Mouse (Mus musculus): ENCODE data around the gene Ift140. TPM values are rescaled to one million over a fixed set of nuclear protein-coding genes. Genes with fewer than 3 reads are reported as not detected.

Gene Ift140
- polyA plus RNA-seq, 1 experiment from 2014 or later = 26.5 TPM

DNA sequence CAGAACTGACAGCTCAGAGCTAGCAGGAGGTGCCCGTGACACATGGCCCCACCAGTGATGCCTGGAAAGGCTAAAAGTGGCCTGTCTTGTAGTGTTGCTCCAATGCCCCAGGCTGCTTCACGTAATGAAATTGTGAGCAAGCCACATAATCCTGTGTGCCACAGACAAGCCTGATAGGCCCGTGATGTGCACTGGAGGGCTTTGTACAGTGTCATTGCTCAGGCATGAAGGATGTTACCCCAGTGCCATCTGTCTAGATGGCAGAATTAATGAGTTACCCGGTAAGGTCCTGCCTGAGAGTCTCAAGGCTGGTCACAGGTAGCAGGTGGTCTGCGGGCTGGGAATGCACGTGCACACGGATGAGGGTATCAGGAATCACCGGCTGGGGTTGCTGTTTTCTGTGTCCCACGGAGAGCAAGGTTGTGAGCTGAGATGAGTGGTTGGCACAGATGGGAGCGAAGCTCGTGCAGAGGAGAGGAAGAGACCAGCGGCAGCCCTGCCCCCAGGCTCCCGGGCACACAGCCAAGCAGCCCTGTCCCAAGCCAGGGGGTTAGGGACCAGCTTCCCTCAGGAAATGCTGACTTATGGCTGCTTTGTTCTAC lies 62.0 kb downstream of the Ift140 start:
- Histone ChIP-seq H3K9ac (replicated peaks) (peak overlapping the region; percentile 23; the same call in 1 of the 2 replicates), H3K27ac (0 out of 2 replicates have a peak overlapping the region, but pooled peaks have one; percentile 18), H3K27me3 (no peaks in the 10 kb centered on the region), H3K9me3 (no peaks in the 10 kb centered on the region), H3K4me3 (replicated peaks) (no peak overlapping the region), H3K36me3 (peaks cover 20% of the 10 kb centered on the region), H3K4me1 (replicated peaks) (peaks cover 32% of the 10 kb centered on the region), H3K4me2 (no peak overlapping the region)
- WGBS = 78% methylated on average over 13 of the region's 13 CpGs
- no peak for ATAC-seq (ENCODE audit: insufficient number of reproducible peaks, insufficient read depth, low FRiP score, low TSS enrichment, low read depth)

DNA sequence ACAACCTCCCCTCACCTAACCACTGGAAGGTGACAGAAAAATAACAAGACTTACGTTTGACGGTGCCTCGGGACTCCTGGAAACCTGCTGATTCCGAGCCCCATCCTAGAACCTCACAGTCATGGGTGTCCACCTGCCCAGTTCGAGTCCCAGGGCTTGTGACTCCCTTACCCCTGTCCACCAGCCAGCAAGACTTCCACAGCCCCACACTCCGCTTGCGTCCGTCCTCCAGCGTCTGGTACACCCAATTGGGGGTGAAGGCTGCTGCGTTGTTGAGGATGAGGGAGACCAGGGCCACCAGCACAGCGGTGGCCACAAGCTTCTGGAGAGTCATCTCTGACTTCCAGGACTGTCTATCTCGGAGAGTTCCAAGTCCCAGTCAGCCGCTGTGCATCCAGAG lies 64.3 kb downstream of the Ift140 start:
- no peaks in the 10 kb centered on the region for H3K9me3 ChIP-seq
- WGBS = 90% methylated on average over 13 of the region's 13 CpGs
- no peaks in the 10 kb centered on the region for H3K27me3 ChIP-seq
- H3K4me2 ChIP-seq = no peak overlapping the region
- H3K27ac ChIP-seq = peak overlapping the region; percentile 70
- peaks cover 54% of the 10 kb centered on the region for H3K4me1 ChIP-seq (replicated peaks)
- ATAC-seq (ENCODE audit: insufficient number of reproducible peaks, insufficient read depth, low FRiP score, low TSS enrichment, low read depth) = no peak
- 0 out of 2 replicates have a peak overlapping the region, but pooled peaks have one; percentile 31 for H3K9ac ChIP-seq (replicated peaks)
- peak overlapping the region; percentile 20 for H3K4me3 ChIP-seq (replicated peaks)
- H3K36me3 ChIP-seq = peaks cover 20% of the 10 kb centered on the region

DNA sequence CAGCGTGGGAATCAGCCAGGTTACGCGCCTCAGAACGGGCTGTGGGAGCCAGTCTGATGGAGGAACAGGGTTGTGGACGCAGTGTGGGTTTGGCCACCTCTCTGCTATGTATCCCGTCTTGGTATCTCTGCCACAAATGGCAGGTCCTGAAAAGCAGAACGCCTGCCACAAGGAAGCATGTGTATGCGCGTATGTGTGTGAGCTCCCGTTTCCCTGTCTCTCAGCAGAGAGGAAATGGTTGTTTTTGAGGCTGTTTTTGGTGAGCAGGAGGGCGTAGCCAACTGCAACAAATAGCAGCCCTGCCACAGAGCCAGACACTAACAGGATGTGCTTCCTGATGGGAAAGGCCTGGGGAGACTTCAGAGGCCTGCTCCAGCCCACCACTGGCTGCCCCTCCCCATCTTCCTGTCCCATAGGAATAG lies 65.1 kb downstream of the Ift140 start:
- WGBS = 54% methylated on average over 11 of the region's 11 CpGs
- peaks cover 20% of the 10 kb centered on the region for H3K36me3 ChIP-seq
- H3K9ac ChIP-seq (replicated peaks) = no peak overlapping the region; the same call in 1 of the 2 replicates
- no peaks in the 10 kb centered on the region for H3K27me3 ChIP-seq
- H3K27ac ChIP-seq = peak overlapping the region; percentile 70
- H3K4me1 ChIP-seq (replicated peaks) = peaks cover 61% of the 10 kb centered on the region
- H3K9me3 ChIP-seq = no peaks in the 10 kb centered on the region
- no peak for ATAC-seq (ENCODE audit: insufficient number of reproducible peaks, insufficient read depth, low FRiP score, low TSS enrichment, low read depth)
- H3K4me3 ChIP-seq (replicated peaks) = peak overlapping the region; percentile 20; the same call in 1 of the 2 replicates
- no peak overlapping the region for H3K4me2 ChIP-seq

DNA sequence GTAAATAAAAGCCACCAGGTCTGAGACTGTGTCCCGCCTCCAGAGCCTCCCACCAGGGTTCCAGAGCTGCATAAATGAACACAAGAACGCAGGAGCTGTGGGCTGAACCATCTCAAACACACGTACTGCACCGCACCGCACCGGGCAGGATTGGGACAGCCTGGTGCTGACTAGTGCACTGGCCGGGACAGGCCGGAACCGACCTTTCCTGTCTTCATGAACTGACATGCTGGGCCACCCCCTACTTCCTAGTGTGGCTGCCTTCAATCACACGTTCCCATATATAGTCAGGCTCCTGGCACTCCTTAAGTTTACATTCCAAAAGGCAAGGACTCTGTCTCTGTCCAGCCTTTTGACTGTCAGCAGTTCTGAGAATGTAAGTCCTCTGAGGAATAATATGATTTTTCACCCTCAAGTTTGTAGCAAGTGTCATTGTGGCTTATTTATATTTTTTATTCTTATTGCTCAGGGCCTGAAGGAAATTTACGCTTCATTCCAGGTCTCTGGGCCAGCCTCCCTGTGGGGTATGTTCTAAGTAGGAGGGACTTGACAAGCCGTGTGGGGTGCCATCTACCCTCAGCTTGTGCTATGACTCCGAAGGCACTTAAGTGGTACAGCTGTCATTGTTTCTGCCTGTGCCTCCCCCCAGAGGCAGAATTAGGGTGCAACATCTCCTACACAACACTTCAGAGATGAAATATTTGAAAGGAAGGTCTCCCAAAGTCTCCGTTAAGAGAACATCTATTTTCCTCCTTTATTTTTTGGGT lies 66.4 kb downstream of the Ift140 start:
- Histone ChIP-seq H3K36me3 (peaks cover 16% of the 10 kb centered on the region), H3K4me3 (replicated peaks) (no peak overlapping the region), H3K4me2 (no peak overlapping the region), H3K27ac (peak overlapping the region; percentile 98), H3K4me1 (replicated peaks) (peaks cover 61% of the 10 kb centered on the region), H3K27me3 (no peaks in the 10 kb centered on the region), H3K9ac (replicated peaks) (no peak overlapping the region), H3K9me3 (no peaks in the 10 kb centered on the region)
- 51% methylated on average over 14 of the region's 14 CpGs for WGBS
- ATAC-seq (ENCODE audit: insufficient number of reproducible peaks, insufficient read depth, low FRiP score, low TSS enrichment, low read depth) = no peak

DNA sequence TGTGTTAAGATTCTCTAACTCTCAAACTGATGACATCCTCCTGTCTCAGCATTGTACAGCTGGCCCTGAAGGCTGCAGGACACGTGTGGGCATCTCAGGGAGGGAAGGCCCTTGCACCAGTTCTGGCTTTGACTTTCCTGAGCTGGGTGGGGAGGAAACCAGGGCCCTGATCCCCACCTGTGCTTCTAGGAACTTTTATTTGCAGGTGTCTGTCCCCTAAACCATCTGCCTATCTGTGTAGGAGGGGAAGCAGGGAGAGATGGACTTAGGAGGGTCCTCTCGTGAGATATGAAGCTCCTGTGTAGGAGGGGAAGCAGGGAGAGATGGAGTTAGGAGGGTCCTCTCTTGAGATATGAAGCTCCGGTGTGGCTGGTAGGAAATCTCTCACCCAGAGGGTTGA lies 67.0 kb downstream of the Ift140 start:
- ATAC-seq (ENCODE audit: insufficient number of reproducible peaks, insufficient read depth, low FRiP score, low TSS enrichment, low read depth) = no peak; the same call in 1 of the 2 replicates
- Histone ChIP-seq H3K9ac (replicated peaks) (0 out of 2 replicates have a peak overlapping the region, but pooled peaks have one; percentile 31), H3K9me3 (no peaks in the 10 kb centered on the region), H3K36me3 (peaks cover 19% of the 10 kb centered on the region), H3K27me3 (no peaks in the 10 kb centered on the region), H3K4me3 (replicated peaks) (no peak overlapping the region), H3K4me2 (no peak overlapping the region), H3K27ac (peak overlapping the region; percentile 98), H3K4me1 (replicated peaks) (peaks cover 60% of the 10 kb centered on the region)
- 33% methylated on average over 3 of the region's 3 CpGs for WGBS

DNA sequence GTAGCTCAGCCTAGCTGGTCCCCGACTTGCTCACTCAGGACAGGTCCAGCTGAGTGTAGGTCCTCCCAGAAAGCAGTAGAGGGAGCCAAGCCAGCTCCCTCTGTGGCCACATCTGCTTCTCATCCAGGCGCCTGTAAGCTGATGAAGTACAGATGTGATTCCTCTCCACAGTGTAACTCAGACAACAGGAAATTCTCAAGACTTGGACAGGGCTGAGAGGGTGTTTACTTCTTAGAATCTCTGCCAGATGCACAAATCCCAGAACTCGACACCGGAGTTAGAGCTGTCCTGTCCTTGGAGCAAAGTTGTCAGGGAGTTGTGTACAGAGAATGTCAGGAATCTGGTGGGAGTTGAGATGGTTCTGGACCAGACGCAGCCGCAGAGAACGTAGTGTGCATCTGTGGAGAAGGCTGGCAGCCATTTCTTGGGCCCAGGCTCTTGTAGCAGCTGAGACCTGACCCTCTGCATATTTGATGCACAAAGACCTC lies 67.6 kb downstream of the Ift140 start, which contains the start of gene Tmem204:
Tmem204 (minus strand) TSS at position 148 of the 488 bp plus-strand sequence.
- 11% methylated on average over 7 of the region's 7 CpGs for WGBS
- H3K4me1 ChIP-seq (replicated peaks) = peaks cover 57% of the 10 kb centered on the region
- no peak within 1 kb of the TSS for H3K4me3 ChIP-seq (replicated peaks)
- peak; percentile 92 for ATAC-seq (ENCODE audit: insufficient number of reproducible peaks, insufficient read depth, low FRiP score, low TSS enrichment, low read depth)
- peak within 1 kb of the TSS; percentile 26 for H3K4me2 ChIP-seq
- peaks cover 25% of the 10 kb centered on the region for H3K36me3 ChIP-seq
- H3K27ac ChIP-seq = peak within 1 kb of the TSS; percentile 98
- 0 out of 2 replicates have a peak within 1 kb of the TSS, but pooled peaks have one; percentile 31 for H3K9ac ChIP-seq (replicated peaks)
- no peaks in the 10 kb centered on the region for H3K27me3 ChIP-seq
- no peaks in the 10 kb centered on the region for H3K9me3 ChIP-seq

DNA sequence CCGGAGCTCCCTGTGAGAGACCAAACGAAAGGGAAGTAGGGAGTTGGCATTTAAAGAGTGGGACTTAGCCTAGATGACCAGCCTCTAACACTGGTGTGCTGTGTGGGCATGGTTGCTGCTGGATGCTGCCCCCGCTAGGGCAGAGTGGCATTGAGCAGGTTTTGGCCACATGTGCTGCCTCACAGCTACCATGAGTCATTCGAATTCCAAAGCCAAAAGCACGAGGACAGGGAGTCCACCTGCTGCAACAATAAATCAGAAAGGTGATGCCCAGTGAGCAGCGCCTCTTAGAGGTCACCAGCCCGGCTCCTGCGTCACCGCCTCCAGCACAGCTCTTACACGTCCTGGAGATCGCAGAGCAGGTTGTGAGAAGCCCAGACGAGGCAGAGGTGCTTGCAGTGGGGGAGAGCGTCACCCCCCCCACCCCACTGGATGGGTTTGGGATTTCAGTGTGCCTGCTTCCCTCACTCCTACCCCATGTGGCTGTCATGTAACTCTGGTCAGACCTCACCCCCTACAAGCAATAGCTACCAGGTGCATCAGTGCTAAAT lies 69.0 kb downstream of the Ift140 start:
- WGBS = 58% methylated on average over 13 of the region's 13 CpGs
- ATAC-seq (ENCODE audit: insufficient number of reproducible peaks, insufficient read depth, low FRiP score, low TSS enrichment, low read depth) = no peak
- Histone ChIP-seq H3K27me3 (no peaks in the 10 kb centered on the region), H3K27ac (peak overlapping the region; percentile 98), H3K4me1 (replicated peaks) (peaks cover 57% of the 10 kb centered on the region), H3K9ac (replicated peaks) (no peak overlapping the region), H3K36me3 (peaks cover 37% of the 10 kb centered on the region), H3K4me3 (replicated peaks) (no peak overlapping the region), H3K9me3 (no peaks in the 10 kb centered on the region), H3K4me2 (no peak overlapping the region)

DNA sequence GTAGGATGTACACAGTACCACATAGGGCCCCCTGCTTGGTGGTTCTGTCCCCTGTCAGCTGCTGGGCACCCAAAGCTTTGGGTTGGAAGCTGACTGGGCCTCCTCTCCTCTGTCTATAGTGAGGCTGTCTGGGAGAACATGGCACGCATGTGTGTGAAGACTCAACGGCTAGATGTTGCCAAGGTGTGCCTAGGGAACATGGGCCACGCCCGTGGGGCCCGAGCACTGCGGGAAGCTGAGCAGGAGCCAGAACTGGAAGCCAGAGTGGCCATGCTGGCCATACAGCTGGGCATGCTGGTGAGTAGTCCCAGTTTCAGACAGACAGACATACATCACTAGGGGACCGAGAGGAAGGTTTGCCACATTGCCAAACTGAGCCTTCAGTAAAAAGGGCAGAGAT lies 70.8 kb downstream of the Ift140 start:
- Histone ChIP-seq H3K9ac (replicated peaks) (no peak overlapping the region), H3K4me3 (replicated peaks) (no peak overlapping the region), H3K4me1 (replicated peaks) (peaks cover 41% of the 10 kb centered on the region), H3K9me3 (no peaks in the 10 kb centered on the region), H3K27ac (no peak overlapping the region), H3K36me3 (peaks cover 35% of the 10 kb centered on the region), H3K4me2 (no peak overlapping the region), H3K27me3 (no peaks in the 10 kb centered on the region)
- ATAC-seq (ENCODE audit: insufficient number of reproducible peaks, insufficient read depth, low FRiP score, low TSS enrichment, low read depth) = no peak
- WGBS = 87% methylated on average over 7 of the region's 7 CpGs

DNA sequence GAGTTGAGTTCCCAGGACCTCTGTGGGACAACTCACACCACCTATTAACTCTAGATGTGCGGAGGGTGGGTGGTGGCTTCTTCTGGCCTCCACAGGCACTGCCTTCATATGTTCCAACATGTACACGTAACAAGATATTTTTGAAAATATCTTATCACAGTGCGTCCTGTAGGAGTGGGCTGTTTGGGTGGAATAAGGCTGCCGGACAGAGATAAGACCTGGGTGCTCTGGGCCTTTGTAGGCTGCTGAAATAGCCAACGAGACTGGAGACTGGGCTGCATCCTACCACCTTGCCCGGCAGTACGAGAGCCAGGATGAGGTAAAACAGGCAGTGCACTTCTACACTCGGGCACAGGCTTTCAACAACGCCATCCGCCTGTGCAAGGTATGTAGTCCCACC lies 73.3 kb downstream of the Ift140 start:
- H3K4me2 ChIP-seq = no peak overlapping the region
- no peak overlapping the region for H3K27ac ChIP-seq
- H3K4me3 ChIP-seq (replicated peaks) = no peak overlapping the region
- no peaks in the 10 kb centered on the region for H3K9me3 ChIP-seq
- peaks cover 54% of the 10 kb centered on the region for H3K36me3 ChIP-seq
- ATAC-seq (ENCODE audit: insufficient number of reproducible peaks, insufficient read depth, low FRiP score, low TSS enrichment, low read depth) = no peak
- no peak overlapping the region for H3K9ac ChIP-seq (replicated peaks)
- peaks cover 17% of the 10 kb centered on the region for H3K4me1 ChIP-seq (replicated peaks)
- 95% methylated on average over 10 of the region's 10 CpGs for WGBS
- H3K27me3 ChIP-seq = no peaks in the 10 kb centered on the region

DNA sequence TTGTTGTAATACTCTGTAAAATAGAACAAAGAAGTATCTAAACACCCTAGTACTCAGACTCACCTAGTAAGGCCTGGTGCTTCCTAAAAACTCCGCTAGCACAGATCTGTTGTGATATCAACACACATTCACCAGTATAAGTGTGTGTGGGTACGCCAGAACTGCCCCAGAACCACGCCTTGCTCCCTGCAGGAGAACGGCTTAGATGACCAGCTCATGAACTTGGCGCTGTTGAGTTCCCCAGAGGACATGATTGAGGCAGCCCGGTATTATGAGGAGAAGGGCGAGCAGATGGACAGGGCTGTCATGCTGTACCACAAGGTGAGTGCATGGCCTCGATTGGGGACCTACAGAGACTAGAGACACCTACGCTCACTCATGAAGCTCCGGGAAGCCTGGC lies 74.6 kb downstream of the Ift140 start:
- no peak for ATAC-seq (ENCODE audit: insufficient number of reproducible peaks, insufficient read depth, low FRiP score, low TSS enrichment, low read depth)
- no peak overlapping the region for H3K4me2 ChIP-seq
- H3K4me3 ChIP-seq (replicated peaks) = no peak overlapping the region
- 91% methylated on average over 10 of the region's 10 CpGs for WGBS
- no peaks in the 10 kb centered on the region for H3K27me3 ChIP-seq
- H3K9ac ChIP-seq (replicated peaks) = no peak overlapping the region
- H3K36me3 ChIP-seq = peaks cover 63% of the 10 kb centered on the region
- no peak overlapping the region for H3K27ac ChIP-seq
- H3K4me1 ChIP-seq (replicated peaks) = peaks cover 4% of the 10 kb centered on the region
- H3K9me3 ChIP-seq = no peaks in the 10 kb centered on the region

DNA sequence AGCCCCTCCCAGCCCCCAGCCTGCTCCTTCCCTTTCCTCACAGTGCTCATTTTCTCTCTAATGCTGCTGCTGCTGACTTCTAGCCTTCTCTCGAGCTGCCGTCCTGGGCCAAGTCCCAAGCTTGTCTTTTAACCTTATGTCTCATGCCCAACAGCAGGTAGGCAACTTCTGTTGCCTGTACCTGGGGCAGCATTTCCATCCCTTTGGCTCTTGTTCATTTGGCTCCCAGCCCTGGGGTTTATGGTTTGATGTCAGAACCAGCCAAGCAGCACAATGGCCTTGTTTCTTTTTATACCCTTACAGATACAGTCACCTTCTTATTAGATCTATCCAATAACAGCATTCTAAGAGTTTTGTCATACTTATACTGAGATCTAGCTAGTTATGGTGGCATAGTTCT lies 80.3 kb downstream of the Ift140 start:
- 82% methylated on average over 2 of the region's 2 CpGs for WGBS
- peaks cover 77% of the 10 kb centered on the region for H3K36me3 ChIP-seq
- no peak overlapping the region for H3K9ac ChIP-seq (replicated peaks)
- H3K9me3 ChIP-seq = no peaks in the 10 kb centered on the region
- H3K4me2 ChIP-seq = no peak overlapping the region
- H3K27me3 ChIP-seq = no peaks in the 10 kb centered on the region
- ATAC-seq (ENCODE audit: insufficient number of reproducible peaks, insufficient read depth, low FRiP score, low TSS enrichment, low read depth) = no peak
- no peaks in the 10 kb centered on the region for H3K4me1 ChIP-seq (replicated peaks)
- H3K4me3 ChIP-seq (replicated peaks) = no peak overlapping the region
- no peak overlapping the region for H3K27ac ChIP-seq

Measured in limb, embryonic 12.5 days (tissue).